14 mouse cellular contexts compared by ENCODE assay signal in the genomic region with DNA sequence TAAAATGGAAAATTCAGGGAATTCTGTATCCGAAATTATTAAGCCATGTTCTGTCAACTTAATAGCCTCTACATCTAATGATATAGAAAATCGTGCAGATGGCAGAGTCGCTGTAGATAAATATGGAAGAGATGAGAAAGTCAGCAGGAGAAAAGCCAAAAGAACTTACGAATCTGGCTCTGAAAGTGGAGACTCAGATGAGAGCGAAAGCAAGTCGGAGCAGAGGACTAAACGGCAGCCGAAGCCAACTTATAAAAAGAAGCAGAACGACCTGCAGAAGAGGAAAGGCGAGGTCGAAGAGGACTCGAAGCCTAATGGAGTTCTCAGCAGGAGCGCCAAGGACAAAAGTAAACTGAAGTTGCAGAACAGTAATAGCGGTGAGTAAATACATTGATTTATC. TPM values are rescaled to one million over a fixed set of nuclear protein-coding genes. Genes with fewer than 3 reads are reported as not detected.
DNase-seq lines count a peak whose midpoint lies in the region; ATAC-seq and TF ChIP-seq lines count a peak whose summit lies in the region.
"Had no signal": no experiment of that assay in that cellular context is flagged by ENCODE, and none has a peak within 500 bp of the region (broad histone marks: within the 10 kb centered on the region; RNA-seq: fewer than 3 reads in every experiment).

No protein-coding gene starts in this region.

- peaks cover 25% of the 10 kb centered on the region for H3K4me1 ChIP-seq in heart, embryonic 12.5 days (replicated peaks)
- H3K4me1 ChIP-seq in embryonic facial prominence, embryonic 15.5 days = peaks cover 10% of the 10 kb centered on the region; the same call in 1 of the 2 replicates
- H3K4me1 ChIP-seq: midbrain, embryonic 10.5 days had no signal

- intact Hi-C loops in left cerebral cortex, adult 2 months (cut with DNase I) = no loop called here
- intact Hi-C loops in left cerebral cortex, postnatal 36 days (cut with DNase I) = loop anchor here (5.0 kb wide), 1 partner anchor 39 kb away; no protein-coding TSS in a partner anchor

- H3K27ac ChIP-seq in heart, embryonic 12.5 days (ENCODE audit: poor library complexity, severe bottlenecking) = peak overlapping the region; percentile 73; the same call in 1 of the 2 replicates
- H3K27ac ChIP-seq in left cerebral cortex, adult 2 months = peak overlapping the region; percentile 51
- 0 out of 2 replicates have a peak overlapping the region, but pooled peaks have one; percentile 18 for H3K27ac ChIP-seq in embryonic facial prominence, embryonic 15.5 days (replicated peaks)
- H3K27ac ChIP-seq: hindbrain, embryonic 13.5 days; kidney, postnatal 0 days; midbrain, embryonic 10.5 days had no signal

- no peak for DNase-seq in heart, postnatal 4 days
- no peak for DNase-seq in left cerebral cortex, adult 2 months (ENCODE audit: extremely low spot score in 1 of 2, low spot score in 2 of 2)
- no peak for DNase-seq in left cerebral cortex, postnatal 36 days (ENCODE audit: low spot score in 2 of 2)
- peak; percentile 55 for DNase-seq in brain, adult 2 months (ENCODE audit: low read depth, low spot score)
- no peak for DNase-seq in frontal cortex, postnatal 14 days (ENCODE audit: low spot score in 2 of 2)
- no peak for DNase-seq in cerebellum, adult 8-10 months

- no peaks in the 10 kb centered on the region for H3K27me3 ChIP-seq in heart, embryonic 12.5 days (replicated peaks)
- no peaks in the 10 kb centered on the region for H3K27me3 ChIP-seq in embryonic facial prominence, embryonic 15.5 days
- H3K27me3 ChIP-seq: CH12.LX; embryonic facial prominence, embryonic 13.5 days; hindbrain, embryonic 13.5 days; Patski had no signal

- no peaks in the 10 kb centered on the region for H3K9me3 ChIP-seq in heart, embryonic 12.5 days (replicated peaks)
- no peaks in the 10 kb centered on the region for H3K9me3 ChIP-seq in embryonic facial prominence, embryonic 15.5 days (replicated peaks)
- H3K9me3 ChIP-seq: embryonic facial prominence, embryonic 13.5 days; hindbrain, embryonic 13.5 days; midbrain, embryonic 10.5 days had no signal

- no peak overlapping the region for H3K4me2 ChIP-seq in heart, embryonic 12.5 days
- no peak overlapping the region for H3K4me2 ChIP-seq in embryonic facial prominence, embryonic 15.5 days (replicated peaks)
- H3K4me2 ChIP-seq: embryonic facial prominence, embryonic 13.5 days; hindbrain, embryonic 13.5 days had no signal

- no peak for ATAC-seq in heart, embryonic 12.5 days (ENCODE audit: insufficient number of reproducible peaks, low FRiP score)
- ATAC-seq in embryonic facial prominence, embryonic 15.5 days (ENCODE audit: insufficient number of reproducible peaks, low FRiP score, low TSS enrichment, low read depth) = no peak
- ATAC-seq: Patski had no signal

- no peak overlapping the region for H3K4me3 ChIP-seq in heart, embryonic 12.5 days
- H3K4me3 ChIP-seq in left cerebral cortex, adult 2 months = no peak overlapping the region
- no peak overlapping the region for H3K4me3 ChIP-seq in embryonic facial prominence, embryonic 15.5 days (replicated peaks)
- H3K4me3 ChIP-seq: embryonic facial prominence, embryonic 13.5 days; hindbrain, embryonic 13.5 days; midbrain, embryonic 10.5 days had no signal

- 83% methylated on average over 14 of the region's 14 CpGs for WGBS in heart, embryonic 12.5 days
- WGBS in embryonic facial prominence, embryonic 15.5 days = 87% methylated on average over 14 of the region's 14 CpGs

- TF ChIP-seq CTCF in left cerebral cortex, adult 2 months (IDR thresholded peaks at IDR 0.05) = no peak

- H3K9ac ChIP-seq in heart, embryonic 12.5 days = no peak overlapping the region
- H3K9ac ChIP-seq in embryonic facial prominence, embryonic 15.5 days = no peak overlapping the region
- H3K9ac ChIP-seq: embryonic facial prominence, embryonic 13.5 days; hindbrain, embryonic 13.5 days had no signal

- H3K36me3 ChIP-seq in heart, embryonic 12.5 days = peaks cover 44% of the 10 kb centered on the region
- H3K36me3 ChIP-seq in embryonic facial prominence, embryonic 15.5 days = peaks cover 48% of the 10 kb centered on the region

RNA-seq across cellular contexts. Expression of a gene that starts 58.6 kb away (rescaled TPM):
- 31.9 and 36.0 TPM in 2 replicates for polyA plus RNA-seq in heart, embryonic 12.5 days (2016; fragmentation: Nextera tagmentation; extraction: Ambion mirVana)
- 1 to 10 TPM; 7.2 to 8.3 TPM for total RNA-seq in heart, postnatal 4 days (2021)
- total RNA-seq in left cerebral cortex, adult 2 months (2021) = 10 to 100 TPM; 19.4 to 20.1 TPM
- 10 to 100 TPM; 17.8 to 18.1 TPM for total RNA-seq in left cerebral cortex, postnatal 36 days (2021)
- 36.5 and 39.8 TPM in 2 replicates for polyA plus RNA-seq in embryonic facial prominence, embryonic 15.5 days (2015; fragmentation: Nextera tagmentation; extraction: Ambion mirVana)

Comparison
In these comparisons a context has a peak if more than half of its experiments do, and no peak if none do; other contexts are left out.
1. H3K27ac ChIP-seq: peak in every context shown above with its lines; median percentile 73 in heart, embryonic 12.5 days; 51 in left cerebral cortex, adult 2 months; 18 in embryonic facial prominence, embryonic 15.5 days.